Mouse (Mus musculus) hematopoietic stem cell, adult 5-6 weeks (primary cell): ENCODE results near the gene Faap20. TPM values are rescaled to one million over a fixed set of nuclear protein-coding genes. Genes with fewer than 3 reads are reported as not detected.

ENCODE experiments used
- ATAC-seq, 2 experiments: fragments of 125-278 bp in 1 of 2; replicated peaks in 1 of 2; 2 replicates each; pipeline ENCODE4 v1.8.0; 2016 to 2017; ENCODE audit warnings: inconsistent platforms in 2 of 2, mild to moderate bottlenecking in 2 of 2, moderate number of reproducible peaks in 2 of 2, low read depth in 1 of 2, moderate TSS enrichment in 1 of 2; ENCODE audit not compliant: low FRiP score in 2 of 2, poor library complexity in 2 of 2, severe bottlenecking in 2 of 2, insufficient read depth in 1 of 2, low TSS enrichment in 1 of 2
- total RNA-seq: library from RNA; stranded (forward); fragments of 172-1452, 232-1000 nt; gene quantifications from 2 replicates; pipeline ENCODE4 v1.2.3, GENCODE M21; 2017

The Faap20 gene
- total RNA-seq, 1 experiment from 2014 or later, result 16.9 TPM

DNA sequence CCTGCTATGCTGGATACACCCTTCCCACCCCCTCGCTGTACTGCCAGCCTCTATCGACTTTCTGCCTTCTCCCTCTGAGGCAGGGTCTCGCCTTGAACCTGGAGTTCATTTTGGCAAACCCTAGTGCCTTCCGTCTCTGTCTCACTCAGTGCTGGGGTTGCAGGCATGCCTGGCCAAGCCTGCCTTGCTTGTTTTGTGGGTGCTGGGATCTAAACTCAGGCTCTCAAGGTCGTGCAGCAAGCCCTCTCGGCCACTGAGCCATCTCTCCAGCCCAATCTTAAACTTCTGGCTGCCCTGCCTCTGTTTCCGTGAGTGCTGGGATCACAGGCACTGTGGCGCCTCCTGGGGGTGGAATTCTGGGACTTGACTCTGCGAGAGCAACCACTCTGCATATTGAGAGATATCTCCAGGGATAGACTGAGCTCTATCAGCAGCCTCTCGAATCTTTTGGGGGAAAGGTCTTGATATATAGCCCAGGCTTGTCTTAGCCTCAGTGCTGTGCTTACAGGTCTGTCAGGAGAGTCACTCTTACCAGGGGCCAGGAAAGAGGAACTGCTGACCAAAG, 45.5 kb downstream of the Faap20 start:
- ATAC-seq, result no peak

- no peak for ATAC-seq
Measured at GRCm38 (mm10) chr4:155295996-155296395, 46.4 kb downstream of the Faap20 start.

GRCm38 (mm10) chr4:155297057-155297456, 47.5 kb downstream of the Faap20 start:
- ATAC-seq, result no peak

GRCm38 (mm10) chr4:155298826-155299225, 49.2 kb downstream of the Faap20 start:
- ATAC-seq, result no peak

GRCm38 (mm10) chr4:155300421-155301097, 51.0 kb downstream of the Faap20 start:
- no peak for ATAC-seq

DNA sequence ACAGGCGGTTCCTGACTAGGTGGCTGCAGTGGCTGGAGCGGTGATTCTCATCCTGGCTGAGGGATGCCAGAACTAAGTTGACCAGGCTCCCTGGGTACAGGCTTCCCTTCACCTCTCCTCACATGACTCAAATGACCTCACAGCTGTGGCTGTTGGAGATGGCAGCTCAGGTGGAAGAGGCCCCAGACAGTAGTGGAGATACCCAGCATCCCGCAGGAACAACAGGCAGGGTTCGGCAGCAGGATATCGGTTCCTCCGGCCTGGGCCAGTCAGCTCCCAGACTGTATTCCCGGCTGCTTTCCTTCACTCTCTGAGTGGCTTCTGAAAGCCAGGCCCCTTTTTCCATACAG, 51.5 kb downstream of the Faap20 start:
- no peak for ATAC-seq

DNA sequence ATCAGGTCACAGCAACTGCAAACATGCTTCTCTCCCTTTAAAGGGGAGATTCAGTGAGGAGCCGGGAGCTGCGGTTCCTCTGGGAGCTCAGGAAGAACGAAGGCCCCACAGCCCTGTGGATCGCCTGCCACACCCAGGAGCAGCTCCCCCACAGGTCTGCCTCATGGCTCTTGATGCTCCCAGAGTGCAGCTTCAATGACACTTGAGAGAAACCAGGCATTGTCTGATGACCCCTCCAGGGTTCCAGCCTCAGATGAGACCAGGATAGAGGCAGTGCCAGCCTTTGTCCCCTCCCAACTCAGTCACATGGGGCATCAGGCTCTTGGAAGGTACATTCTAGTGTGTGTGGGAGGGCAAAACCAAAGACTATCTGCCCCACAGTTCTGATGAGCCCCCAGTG, 52.4 kb downstream of the Faap20 start:
- no peak for ATAC-seq

DNA sequence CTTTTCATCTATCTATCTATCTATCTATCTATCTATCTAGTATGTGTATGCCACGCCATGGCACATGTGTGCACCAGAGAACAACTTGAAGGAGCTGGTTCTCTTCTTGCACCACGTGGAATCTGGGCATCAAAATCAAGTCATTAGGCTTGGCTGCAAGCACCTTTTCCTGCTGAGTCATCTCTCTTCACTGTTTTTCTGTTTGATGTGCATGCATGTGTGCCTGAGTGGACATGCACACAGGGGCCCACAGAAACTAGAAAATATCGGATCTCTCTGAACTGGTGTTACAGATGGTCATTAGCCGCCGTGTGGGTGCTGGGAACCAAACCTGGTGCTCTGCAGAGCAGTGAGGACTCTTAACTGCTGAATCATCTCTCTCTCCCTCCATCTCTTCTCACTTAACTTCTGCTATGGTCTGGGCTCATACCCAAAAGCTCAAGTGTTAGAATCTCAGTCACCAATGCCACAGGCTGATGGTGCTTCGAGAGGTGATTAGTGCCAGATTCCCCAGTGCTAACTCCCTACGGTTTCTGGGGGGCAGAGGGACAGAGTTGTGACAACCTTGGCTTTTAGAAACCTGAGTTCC, 55.0 kb downstream of the Faap20 start:
- ATAC-seq, result no peak

DNA sequence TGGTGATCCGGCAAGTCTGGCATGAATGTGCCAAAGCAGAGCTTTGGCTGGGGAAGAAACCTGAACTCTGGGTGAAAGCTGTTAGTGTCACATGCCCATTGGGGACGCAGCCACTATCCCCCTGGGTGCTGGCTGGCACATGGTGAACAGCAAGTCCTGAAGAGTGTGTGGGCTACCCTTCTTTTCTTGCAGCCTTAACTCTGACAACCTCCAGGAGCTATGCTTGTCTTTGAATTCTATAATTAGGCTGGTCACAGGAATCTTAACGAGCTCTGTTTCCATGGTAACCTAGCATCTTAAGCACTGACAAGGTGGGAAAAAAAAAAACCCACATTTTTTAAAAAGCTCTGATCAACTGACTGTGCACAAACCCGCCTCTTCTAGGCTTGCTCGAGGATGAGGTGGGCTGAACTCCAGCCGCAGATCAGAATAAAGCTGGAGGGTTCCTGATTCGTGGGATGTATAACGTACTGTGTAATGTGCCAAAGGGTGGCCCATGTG, 56.0 kb downstream of the Faap20 start:
- no peak for ATAC-seq

Other genes with a start within 250 kb of the Faap20 start
- gene Plch2, start 193.0 kb upstream of the Faap20 start, total RNA-seq, result 0.19 TPM in 1 of 2 replicates, not detected in the other
- gene Pex10, start 182.8 kb upstream of the Faap20 start, total RNA-seq, result 12.9 and 14.6 TPM in 2 replicates
- gene Rer1, start 163.4 kb upstream of the Faap20 start, total RNA-seq, result 113 and 117 TPM in 2 replicates
- gene Morn1, start 163.2 kb upstream of the Faap20 start, total RNA-seq, result 4.6 and 8.6 TPM in 2 replicates
- gene Ski, start 27.2 kb upstream of the Faap20 start, total RNA-seq, result 10.5 and 12.5 TPM in 2 replicates
- gene Prkcz, start 111.6 kb downstream of the Faap20 start, total RNA-seq, result not detected in 2 replicates
- gene Gabrd, start 148.3 kb downstream of the Faap20 start, total RNA-seq, result 0.15 and 0.63 TPM in 2 replicates
- 1.2 and 1.5 TPM in 2 replicates for gene Cfap74, start 159.4 kb downstream of the Faap20 start, total RNA-seq
- not detected in 2 replicates for gene Tmem52, start 219.3 kb downstream of the Faap20 start, total RNA-seq
- gene Gnb1, start 241.6 kb downstream of the Faap20 start, total RNA-seq, result 139 and 236 TPM in 2 replicates